Mouse (Mus musculus): ENCODE measurements at regions not wholly inside any gene's neighbourhood (a gene's known extent, or its start where the extent isn't known, plus 50 kb on each side); places are given as distances from the start of the nearest gene placed in this dataset.

- TF ChIP-seq CTCF (IDR thresholded peaks at IDR 0.05; ENCODE audit: control insufficient read depth, insufficient read depth, low read length) (no peak), POLR2A (IDR thresholded peaks at IDR 0.05; ENCODE audit: borderline replicate concordance, control insufficient read depth, low read depth, low read length) (no peak)
Measured at GRCm38 (mm10) chr10:117432871-117433546, 53.2 kb upstream of the Cpsf6 start.

Measured in bone marrow, adult 2 months (tissue).